Mouse (Mus musculus): ENCODE results near the gene Myh14. TPM values are rescaled to one million over a fixed set of nuclear protein-coding genes. Genes with fewer than 3 reads are reported as not detected.
A peak's percentile ranks its signal among the peaks of the same experiment; 100 is the strongest.

Myh14 gene
- polyA plus RNA-seq, 1 experiment from 2014 or later = 1.8 TPM

DNA sequence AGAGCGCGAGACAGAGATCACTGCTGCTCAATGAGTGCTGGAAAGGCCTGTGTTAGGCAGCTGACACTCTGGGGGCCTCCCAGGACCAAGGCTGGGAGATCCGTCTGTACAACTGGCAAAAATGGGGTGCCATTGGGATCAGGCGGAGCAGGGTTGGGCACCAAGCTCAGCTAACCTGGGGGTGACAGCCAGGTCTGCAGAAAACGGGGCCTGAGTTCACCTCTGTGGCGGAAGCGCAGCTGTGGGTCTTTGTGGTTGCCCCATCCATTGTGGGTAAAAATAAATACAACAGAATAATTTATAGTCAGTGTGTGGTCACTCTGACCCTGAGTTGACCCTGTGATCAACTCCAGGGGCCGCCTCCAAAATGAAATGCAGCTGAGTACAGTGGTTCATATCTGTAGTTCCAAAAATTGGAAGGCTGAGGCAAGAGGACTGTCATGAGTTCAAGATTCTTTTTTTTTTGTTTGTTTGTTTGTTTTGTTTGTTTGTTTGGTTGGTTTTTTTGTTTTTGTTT is 21.5 kb downstream of the Myh14 start:
- Histone ChIP-seq H3K9me3 (ENCODE audit: control insufficient read depth, low read length) (no peaks in the 10 kb centered on the region), H3K27ac (ENCODE audit: low read depth, low read length) (no peak overlapping the region), H3K36me3 (ENCODE audit: control insufficient read depth, insufficient read depth, low read length) (no peaks in the 10 kb centered on the region), H3K4me3 (ENCODE audit: low read length) (no peak overlapping the region), H3K4me1 (ENCODE audit: control insufficient read depth, insufficient read depth, low read length) (no peaks in the 10 kb centered on the region), H3K9ac (ENCODE audit: low read depth, low read length) (no peak overlapping the region), H3K27me3 (ENCODE audit: control insufficient read depth, insufficient read depth, low read length) (peaks cover 14% of the 10 kb centered on the region), H3K4me2 (replicated peaks; ENCODE audit: low read depth, low read length) (no peak overlapping the region)
- ATAC-seq (ENCODE audit: low FRiP score, low TSS enrichment) = no peak
- WGBS = 66% methylated on average over 8 of the region's 8 CpGs

DNA sequence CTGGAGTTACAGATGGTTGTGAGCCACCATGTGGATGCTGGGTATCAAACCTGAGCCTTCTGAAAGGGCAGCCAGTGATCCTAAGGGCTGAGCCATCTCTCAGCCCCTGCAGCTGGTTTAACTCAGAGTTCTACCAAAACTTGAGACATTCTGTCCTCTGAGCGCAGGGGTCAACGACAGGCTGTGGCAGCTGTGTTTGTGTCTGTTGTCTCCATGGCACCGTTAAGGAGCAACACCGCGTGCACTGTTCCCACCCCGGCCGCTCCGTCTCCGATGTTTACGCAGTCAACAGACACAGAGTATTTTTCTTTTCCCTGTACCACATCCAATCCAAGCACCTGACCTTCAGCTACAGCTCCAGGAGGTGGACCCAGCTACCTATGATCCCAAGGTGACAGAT is 22.9 kb downstream of the Myh14 start:
- no peak overlapping the region for H3K4me3 ChIP-seq (ENCODE audit: low read length)
- H3K9me3 ChIP-seq (ENCODE audit: control insufficient read depth, low read length) = no peaks in the 10 kb centered on the region
- H3K4me1 ChIP-seq (ENCODE audit: control insufficient read depth, insufficient read depth, low read length) = no peaks in the 10 kb centered on the region
- 46% methylated on average over 10 of the region's 10 CpGs for WGBS
- H3K36me3 ChIP-seq (ENCODE audit: control insufficient read depth, insufficient read depth, low read length) = no peaks in the 10 kb centered on the region
- H3K27ac ChIP-seq (ENCODE audit: low read depth, low read length) = no peak overlapping the region
- H3K9ac ChIP-seq (ENCODE audit: low read depth, low read length) = no peak overlapping the region
- H3K27me3 ChIP-seq (ENCODE audit: control insufficient read depth, insufficient read depth, low read length) = peaks cover 19% of the 10 kb centered on the region
- no peak for ATAC-seq (ENCODE audit: low FRiP score, low TSS enrichment)
- no peak overlapping the region for H3K4me2 ChIP-seq (replicated peaks; ENCODE audit: low read depth, low read length)

DNA sequence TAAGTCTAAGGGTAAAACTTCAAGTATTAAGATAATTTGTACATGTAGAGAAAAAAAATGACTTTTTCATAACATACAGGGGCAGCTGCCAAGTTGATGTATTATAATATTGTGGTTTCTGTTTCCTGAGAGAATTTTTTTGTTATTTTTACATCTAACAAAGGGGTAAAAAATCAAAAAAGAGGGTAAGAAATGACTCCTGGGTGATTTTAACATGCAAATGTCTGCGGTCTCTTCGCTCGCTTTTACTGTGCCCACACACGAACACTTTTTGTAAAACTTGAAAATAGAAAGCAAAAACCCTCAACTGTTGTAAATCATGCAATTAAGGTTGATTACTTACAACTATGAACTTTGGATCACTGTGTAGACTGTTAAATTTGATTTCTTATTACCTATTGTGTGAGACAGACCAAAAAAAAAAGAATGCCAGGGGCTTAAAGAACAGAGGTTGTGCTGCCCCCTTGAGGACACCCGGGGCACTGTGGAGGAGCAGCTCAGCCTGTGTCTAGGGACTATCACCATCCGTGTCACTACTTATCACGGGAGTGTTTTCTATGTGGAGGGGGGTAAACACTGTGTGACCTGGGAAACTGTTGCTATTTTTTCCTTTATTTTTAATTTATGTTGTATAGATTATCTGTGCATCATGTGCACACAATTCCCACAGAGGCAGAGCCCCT is 23.5 kb downstream of the Myh14 start:
- no peak for ATAC-seq (ENCODE audit: low FRiP score, low TSS enrichment)

DNA sequence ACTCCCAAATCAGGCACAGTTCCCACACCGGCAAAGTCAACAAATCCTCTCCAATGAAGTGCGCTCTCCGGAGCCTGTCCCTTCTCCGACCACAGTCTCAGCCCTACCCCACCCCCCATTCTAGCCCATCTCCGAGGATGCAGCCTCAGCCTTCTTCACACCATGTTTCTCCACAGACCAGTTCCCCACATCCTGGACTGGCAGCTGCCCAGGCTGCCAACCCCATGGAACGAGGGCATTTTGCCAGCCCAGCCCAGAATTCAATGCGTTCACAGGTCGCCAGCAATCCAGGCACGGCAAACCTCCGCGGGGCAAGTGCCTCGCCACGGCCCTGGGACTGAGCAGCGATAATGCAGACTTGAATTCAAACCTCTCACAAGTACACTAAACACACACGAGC is 24.7 kb downstream of the Myh14 start:
- WGBS = 25% methylated on average over 15 of the region's 15 CpGs
- H3K27me3 ChIP-seq (ENCODE audit: control insufficient read depth, insufficient read depth, low read length) = peaks cover 19% of the 10 kb centered on the region

More for the DNA sequence above, 23.5 kb downstream of the Myh14 start:
- 52% methylated on average over 7 of the region's 7 CpGs for WGBS
- no peak overlapping the region for H3K27ac ChIP-seq (ENCODE audit: low read depth, low read length)
- no peak overlapping the region for H3K4me2 ChIP-seq (replicated peaks; ENCODE audit: low read depth, low read length)
- H3K27me3 ChIP-seq (ENCODE audit: control insufficient read depth, insufficient read depth, low read length) = peaks cover 19% of the 10 kb centered on the region
- no peak overlapping the region for H3K9ac ChIP-seq (ENCODE audit: low read depth, low read length)
- no peaks in the 10 kb centered on the region for H3K9me3 ChIP-seq (ENCODE audit: control insufficient read depth, low read length)
- no peak overlapping the region for H3K4me3 ChIP-seq (ENCODE audit: low read length)
- no peaks in the 10 kb centered on the region for H3K36me3 ChIP-seq (ENCODE audit: control insufficient read depth, insufficient read depth, low read length)
- H3K4me1 ChIP-seq (ENCODE audit: control insufficient read depth, insufficient read depth, low read length) = no peaks in the 10 kb centered on the region

DNA sequence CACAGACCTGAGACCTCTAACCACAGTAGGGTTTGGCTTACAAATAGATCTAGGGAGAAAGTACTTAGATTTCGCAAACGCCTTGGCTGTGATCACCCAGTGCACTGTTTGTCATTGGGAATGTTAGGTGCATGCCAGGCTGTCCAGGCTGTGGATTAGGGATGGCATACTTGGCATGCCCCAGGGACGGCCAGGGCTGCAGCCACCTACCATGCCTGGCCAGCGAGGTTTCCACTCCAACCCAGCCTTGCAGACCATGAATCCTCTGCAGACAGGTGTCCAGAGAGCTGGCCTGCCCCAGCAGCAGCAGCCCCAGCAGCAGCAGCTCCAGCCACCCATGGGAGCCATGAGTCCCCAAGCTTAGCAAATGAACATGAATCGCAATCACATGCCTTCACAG is 25.4 kb downstream of the Myh14 start:
- H3K4me1 ChIP-seq (ENCODE audit: control insufficient read depth, insufficient read depth, low read length) = no peaks in the 10 kb centered on the region
- H3K27ac ChIP-seq (ENCODE audit: low read depth, low read length) = no peak overlapping the region
- 77% methylated on average over 4 of the region's 5 CpGs for WGBS
- no peak for ATAC-seq (ENCODE audit: low FRiP score, low TSS enrichment)
- no peaks in the 10 kb centered on the region for H3K9me3 ChIP-seq (ENCODE audit: control insufficient read depth, low read length)
- peaks cover 23% of the 10 kb centered on the region for H3K27me3 ChIP-seq (ENCODE audit: control insufficient read depth, insufficient read depth, low read length)
- H3K4me3 ChIP-seq (ENCODE audit: low read length) = no peak overlapping the region
- no peaks in the 10 kb centered on the region for H3K36me3 ChIP-seq (ENCODE audit: control insufficient read depth, insufficient read depth, low read length)
- H3K4me2 ChIP-seq (replicated peaks; ENCODE audit: low read depth, low read length) = no peak overlapping the region
- H3K9ac ChIP-seq (ENCODE audit: low read depth, low read length) = no peak overlapping the region

More for the DNA sequence above, 24.7 kb downstream of the Myh14 start:
- no peak overlapping the region for H3K4me2 ChIP-seq (replicated peaks; ENCODE audit: low read depth, low read length)
- H3K9me3 ChIP-seq (ENCODE audit: control insufficient read depth, low read length) = no peaks in the 10 kb centered on the region
- H3K9ac ChIP-seq (ENCODE audit: low read depth, low read length) = no peak overlapping the region
- H3K36me3 ChIP-seq (ENCODE audit: control insufficient read depth, insufficient read depth, low read length) = no peaks in the 10 kb centered on the region
- no peak overlapping the region for H3K27ac ChIP-seq (ENCODE audit: low read depth, low read length)
- H3K4me1 ChIP-seq (ENCODE audit: control insufficient read depth, insufficient read depth, low read length) = no peaks in the 10 kb centered on the region
- no peak for ATAC-seq (ENCODE audit: low FRiP score, low TSS enrichment)
- H3K4me3 ChIP-seq (ENCODE audit: low read length) = no peak overlapping the region

DNA sequence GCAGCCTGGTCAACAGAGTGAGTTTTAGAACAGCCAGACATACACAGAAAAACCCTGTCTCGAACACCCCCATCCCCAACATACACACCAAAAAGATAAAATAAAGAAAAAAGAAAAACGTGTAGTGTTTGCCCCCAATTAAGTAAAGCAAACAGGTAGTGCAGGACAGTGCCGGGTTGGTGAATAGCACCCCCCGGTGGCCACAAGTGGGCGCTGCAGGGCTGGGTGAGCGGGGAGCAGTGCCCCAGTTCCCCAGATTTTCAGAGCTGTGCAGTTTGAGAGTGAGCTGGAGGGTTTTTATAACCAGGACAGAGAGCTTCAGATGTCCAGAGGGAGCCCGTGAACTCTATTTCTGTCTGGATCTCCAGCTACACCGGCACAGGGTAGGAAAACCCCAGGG is 28.8 kb downstream of the Myh14 start:
- Histone ChIP-seq H3K9ac (ENCODE audit: low read depth, low read length) (no peak overlapping the region), H3K4me3 (ENCODE audit: low read length) (no peak overlapping the region), H3K9me3 (ENCODE audit: control insufficient read depth, low read length) (no peaks in the 10 kb centered on the region), H3K4me2 (replicated peaks; ENCODE audit: low read depth, low read length) (no peak overlapping the region), H3K36me3 (ENCODE audit: control insufficient read depth, insufficient read depth, low read length) (no peaks in the 10 kb centered on the region), H3K27ac (ENCODE audit: low read depth, low read length) (no peak overlapping the region), H3K4me1 (ENCODE audit: control insufficient read depth, insufficient read depth, low read length) (no peaks in the 10 kb centered on the region), H3K27me3 (ENCODE audit: control insufficient read depth, insufficient read depth, low read length) (peaks cover 54% of the 10 kb centered on the region)
- 35% methylated on average over 8 of the region's 8 CpGs for WGBS
- ATAC-seq (ENCODE audit: low FRiP score, low TSS enrichment) = no peak

DNA sequence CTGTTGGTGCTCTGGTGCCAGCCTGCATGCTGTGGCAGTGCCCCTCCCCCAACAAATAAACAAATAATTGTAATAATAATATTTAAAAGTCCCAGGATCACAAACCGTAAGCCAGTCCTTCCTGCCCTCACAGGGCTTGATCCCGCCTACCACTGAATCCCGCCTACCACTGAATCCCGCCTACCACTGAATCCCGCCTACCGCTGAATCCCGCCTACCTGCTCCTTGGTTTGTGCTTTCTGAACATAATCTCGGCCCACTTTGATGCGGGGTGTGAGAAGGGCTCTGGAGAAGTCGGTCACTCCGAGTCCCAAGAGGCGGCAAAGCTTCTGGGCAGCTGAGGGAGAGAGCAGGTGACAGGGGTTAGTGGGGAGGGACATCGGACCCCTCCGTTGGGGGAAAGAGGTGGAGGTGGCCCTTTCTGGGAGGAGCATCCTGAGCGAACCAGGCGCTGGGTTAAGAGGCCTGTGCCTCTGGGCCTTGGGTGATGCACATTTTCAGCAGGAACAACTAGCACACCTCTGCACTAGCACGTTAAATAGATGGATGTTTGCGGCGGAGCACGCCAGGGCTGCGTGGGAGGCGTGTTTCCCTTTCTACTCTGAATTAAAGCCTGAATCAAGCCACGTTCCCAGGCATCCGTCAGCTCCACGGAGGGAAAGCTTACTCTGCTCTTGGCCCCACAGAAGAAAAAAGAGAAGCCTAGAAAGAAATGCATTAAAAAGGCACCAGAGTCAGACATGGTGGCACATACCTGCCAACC is 29.6 kb downstream of the Myh14 start:
- 0 out of 2 replicates have a peak overlapping the region, but pooled peaks have one; percentile 13 for H3K4me2 ChIP-seq (replicated peaks; ENCODE audit: low read depth, low read length)
- no peak overlapping the region for H3K9ac ChIP-seq (ENCODE audit: low read depth, low read length)
- no peak overlapping the region for H3K4me3 ChIP-seq (ENCODE audit: low read length)
- no peak overlapping the region for H3K27ac ChIP-seq (ENCODE audit: low read depth, low read length)
- H3K27me3 ChIP-seq (ENCODE audit: control insufficient read depth, insufficient read depth, low read length) = peaks cover 53% of the 10 kb centered on the region
- no peaks in the 10 kb centered on the region for H3K9me3 ChIP-seq (ENCODE audit: control insufficient read depth, low read length)
- H3K36me3 ChIP-seq (ENCODE audit: control insufficient read depth, insufficient read depth, low read length) = no peaks in the 10 kb centered on the region
- no peak for ATAC-seq (ENCODE audit: low FRiP score, low TSS enrichment)
- WGBS = 8% methylated on average over 25 of the region's 25 CpGs
- H3K4me1 ChIP-seq (ENCODE audit: control insufficient read depth, insufficient read depth, low read length) = no peaks in the 10 kb centered on the region

DNA sequence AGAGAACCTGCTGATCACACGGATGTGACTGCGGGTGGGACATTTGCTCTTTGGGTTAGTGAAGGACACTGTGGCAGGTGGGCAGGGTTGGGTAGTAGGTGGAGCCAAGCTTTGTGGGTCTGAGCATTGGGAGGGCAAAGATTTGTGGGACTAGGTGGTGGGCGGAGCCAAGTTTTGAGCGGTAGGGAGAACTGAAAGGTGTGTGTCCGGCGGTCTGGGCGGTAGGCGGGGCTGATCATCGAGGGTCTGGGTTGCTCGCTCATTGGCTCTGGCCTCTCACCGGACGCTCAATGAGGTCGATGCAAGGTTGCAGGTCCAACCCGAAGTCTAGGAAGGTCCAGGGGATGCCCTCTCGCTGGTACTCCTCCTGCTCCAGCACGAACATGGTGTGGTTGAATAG is 32.0 kb downstream of the Myh14 start:
- H3K9ac ChIP-seq (ENCODE audit: low read depth, low read length) = no peak overlapping the region
- peaks cover 40% of the 10 kb centered on the region for H3K27me3 ChIP-seq (ENCODE audit: control insufficient read depth, insufficient read depth, low read length)
- H3K36me3 ChIP-seq (ENCODE audit: control insufficient read depth, insufficient read depth, low read length) = no peaks in the 10 kb centered on the region
- H3K27ac ChIP-seq (ENCODE audit: low read depth, low read length) = no peak overlapping the region
- 2% methylated on average over 16 of the region's 16 CpGs for WGBS
- H3K4me2 ChIP-seq (replicated peaks; ENCODE audit: low read depth, low read length) = peak overlapping the region; percentile 19
- ATAC-seq (ENCODE audit: low FRiP score, low TSS enrichment) = no peak
- no peaks in the 10 kb centered on the region for H3K9me3 ChIP-seq (ENCODE audit: control insufficient read depth, low read length)
- H3K4me3 ChIP-seq (ENCODE audit: low read length) = no peak overlapping the region
- no peaks in the 10 kb centered on the region for H3K4me1 ChIP-seq (ENCODE audit: control insufficient read depth, insufficient read depth, low read length)

DNA sequence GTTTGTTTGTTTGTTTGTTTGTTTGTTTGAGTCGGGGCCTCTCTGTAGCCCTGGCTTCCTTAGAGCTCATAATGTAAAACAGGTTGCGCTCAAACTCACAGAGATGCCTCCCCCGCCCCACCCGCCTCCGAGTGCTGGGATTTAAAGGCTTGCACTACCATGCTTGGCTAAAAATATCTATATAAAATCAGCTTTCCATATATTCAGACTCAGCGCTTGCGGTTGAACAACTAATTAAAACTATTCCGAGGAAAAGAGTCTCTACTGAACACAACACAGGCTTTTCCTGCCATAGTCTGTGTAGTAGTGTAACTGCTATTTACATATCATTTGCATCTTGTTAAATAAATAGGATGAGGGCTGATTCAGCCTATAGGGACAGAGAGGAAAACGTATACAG is 34.0 kb downstream of the Myh14 start:
- H3K36me3 ChIP-seq (ENCODE audit: control insufficient read depth, insufficient read depth, low read length) = no peaks in the 10 kb centered on the region
- WGBS = 86% methylated on average over 9 of the region's 9 CpGs
- H3K9ac ChIP-seq (ENCODE audit: low read depth, low read length) = no peak overlapping the region
- no peak overlapping the region for H3K4me3 ChIP-seq (ENCODE audit: low read length)
- H3K27me3 ChIP-seq (ENCODE audit: control insufficient read depth, insufficient read depth, low read length) = peaks cover 47% of the 10 kb centered on the region
- H3K27ac ChIP-seq (ENCODE audit: low read depth, low read length) = no peak overlapping the region
- no peaks in the 10 kb centered on the region for H3K9me3 ChIP-seq (ENCODE audit: control insufficient read depth, low read length)
- H3K4me2 ChIP-seq (replicated peaks; ENCODE audit: low read depth, low read length) = no peak overlapping the region
- no peak for ATAC-seq (ENCODE audit: low FRiP score, low TSS enrichment)
- no peaks in the 10 kb centered on the region for H3K4me1 ChIP-seq (ENCODE audit: control insufficient read depth, insufficient read depth, low read length)
